Mouse (Mus musculus): ENCODE results near the gene Gpat2. TPM values are rescaled to one million over a fixed set of nuclear protein-coding genes. Genes with fewer than 3 reads are reported as not detected.

The Gpat2 gene
- polyA plus RNA-seq, 1 experiment = 0.07 TPM

GRCm38 (mm10) chr2:127444055-127444789 lies 19.2 kb downstream of the Gpat2 start, which contains the start of gene Fahd2a:
Fahd2a (minus strand) TSS chr2:127444565.
- TF ChIP-seq POLR2A (IDR thresholded peaks at IDR 0.05; ENCODE audit: borderline replicate concordance, extremely low read depth, insufficient read depth, insufficient read length, poor library complexity, severe bottlenecking) (peak; percentile 38; the same call in 1 of the 2 replicates), CTCF (IDR thresholded peaks at IDR 0.05; ENCODE audit: borderline replicate concordance, extremely low read depth, insufficient read depth, insufficient read length) (no peak)
- peak; percentile 97 for DNase-seq (ENCODE audit: low read depth)

GRCm38 (mm10) chr2:127446847-127447246 lies 21.8 kb downstream of the Gpat2 start:
- no peak for DNase-seq (ENCODE audit: low read depth)
- TF ChIP-seq CTCF (IDR thresholded peaks at IDR 0.05; ENCODE audit: borderline replicate concordance, extremely low read depth, insufficient read depth, insufficient read length) = no peak
- no peak for TF ChIP-seq POLR2A (IDR thresholded peaks at IDR 0.05; ENCODE audit: borderline replicate concordance, extremely low read depth, insufficient read depth, insufficient read length, poor library complexity, severe bottlenecking)

- TF ChIP-seq CTCF (IDR thresholded peaks at IDR 0.05; ENCODE audit: borderline replicate concordance, extremely low read depth, insufficient read depth, insufficient read length) (no peak), POLR2A (IDR thresholded peaks at IDR 0.05; ENCODE audit: borderline replicate concordance, extremely low read depth, insufficient read depth, insufficient read length, poor library complexity, severe bottlenecking) (no peak)
- DNase-seq (ENCODE audit: low read depth) = no peak
Observed at GRCm38 (mm10) chr2:127449691-127450090, 24.7 kb downstream of the Gpat2 start.

GRCm38 (mm10) chr2:127451748-127452147 lies 26.7 kb downstream of the Gpat2 start:
- no peak for DNase-seq (ENCODE audit: low read depth)
- TF ChIP-seq CTCF (IDR thresholded peaks at IDR 0.05; ENCODE audit: borderline replicate concordance, extremely low read depth, insufficient read depth, insufficient read length) = no peak
- TF ChIP-seq POLR2A (IDR thresholded peaks at IDR 0.05; ENCODE audit: borderline replicate concordance, extremely low read depth, insufficient read depth, insufficient read length, poor library complexity, severe bottlenecking) = no peak

- no peak for DNase-seq (ENCODE audit: low read depth)
- TF ChIP-seq CTCF (IDR thresholded peaks at IDR 0.05; ENCODE audit: borderline replicate concordance, extremely low read depth, insufficient read depth, insufficient read length) = no peak
- no peak for TF ChIP-seq POLR2A (IDR thresholded peaks at IDR 0.05; ENCODE audit: borderline replicate concordance, extremely low read depth, insufficient read depth, insufficient read length, poor library complexity, severe bottlenecking)
Observed at GRCm38 (mm10) chr2:127453141-127453540, 28.1 kb downstream of the Gpat2 start.

- DNase-seq (ENCODE audit: low read depth) = peak; percentile 64
- TF ChIP-seq CTCF (IDR thresholded peaks at IDR 0.05; ENCODE audit: borderline replicate concordance, extremely low read depth, insufficient read depth, insufficient read length) (peak; percentile 89), POLR2A (IDR thresholded peaks at IDR 0.05; ENCODE audit: borderline replicate concordance, extremely low read depth, insufficient read depth, insufficient read length, poor library complexity, severe bottlenecking) (no peak)
Observed at GRCm38 (mm10) chr2:127453764-127454163, 28.8 kb downstream of the Gpat2 start.

GRCm38 (mm10) chr2:127459341-127459740 lies 34.3 kb downstream of the Gpat2 start:
- no peak for DNase-seq (ENCODE audit: low read depth)
- TF ChIP-seq POLR2A (IDR thresholded peaks at IDR 0.05; ENCODE audit: borderline replicate concordance, extremely low read depth, insufficient read depth, insufficient read length, poor library complexity, severe bottlenecking) = no peak
- TF ChIP-seq CTCF (IDR thresholded peaks at IDR 0.05; ENCODE audit: borderline replicate concordance, extremely low read depth, insufficient read depth, insufficient read length) = no peak

- TF ChIP-seq CTCF (IDR thresholded peaks at IDR 0.05; ENCODE audit: borderline replicate concordance, extremely low read depth, insufficient read depth, insufficient read length) = no peak
- TF ChIP-seq POLR2A (IDR thresholded peaks at IDR 0.05; ENCODE audit: borderline replicate concordance, extremely low read depth, insufficient read depth, insufficient read length, poor library complexity, severe bottlenecking) = no peak
- no peak for DNase-seq (ENCODE audit: low read depth)
Observed at GRCm38 (mm10) chr2:127461351-127461750, 36.4 kb downstream of the Gpat2 start.

GRCm38 (mm10) chr2:127462314-127462713 lies 37.3 kb downstream of the Gpat2 start:
- TF ChIP-seq POLR2A (IDR thresholded peaks at IDR 0.05; ENCODE audit: borderline replicate concordance, extremely low read depth, insufficient read depth, insufficient read length, poor library complexity, severe bottlenecking) (no peak), CTCF (IDR thresholded peaks at IDR 0.05; ENCODE audit: borderline replicate concordance, extremely low read depth, insufficient read depth, insufficient read length) (peak; percentile 88)
- peak; percentile 75 for DNase-seq (ENCODE audit: low read depth)

- DNase-seq (ENCODE audit: low read depth) = no peak
- TF ChIP-seq CTCF (IDR thresholded peaks at IDR 0.05; ENCODE audit: borderline replicate concordance, extremely low read depth, insufficient read depth, insufficient read length) (no peak), POLR2A (IDR thresholded peaks at IDR 0.05; ENCODE audit: borderline replicate concordance, extremely low read depth, insufficient read depth, insufficient read length, poor library complexity, severe bottlenecking) (no peak)
Observed at GRCm38 (mm10) chr2:127470183-127470582, 45.2 kb downstream of the Gpat2 start.

- TF ChIP-seq POLR2A (IDR thresholded peaks at IDR 0.05; ENCODE audit: borderline replicate concordance, extremely low read depth, insufficient read depth, insufficient read length, poor library complexity, severe bottlenecking) (no peak), CTCF (IDR thresholded peaks at IDR 0.05; ENCODE audit: borderline replicate concordance, extremely low read depth, insufficient read depth, insufficient read length) (no peak)
Observed at GRCm38 (mm10) chr2:127470661-127471060, 45.7 kb downstream of the Gpat2 start.

GRCm38 (mm10) chr2:127471281-127471680 lies 46.3 kb downstream of the Gpat2 start:
- TF ChIP-seq CTCF (IDR thresholded peaks at IDR 0.05; ENCODE audit: borderline replicate concordance, extremely low read depth, insufficient read depth, insufficient read length) = no peak
- no peak for TF ChIP-seq POLR2A (IDR thresholded peaks at IDR 0.05; ENCODE audit: borderline replicate concordance, extremely low read depth, insufficient read depth, insufficient read length, poor library complexity, severe bottlenecking)
- no peak for DNase-seq (ENCODE audit: low read depth)

More at GRCm38 (mm10) chr2:127470661-127471060, 45.7 kb downstream of the Gpat2 start:
- no peak for DNase-seq (ENCODE audit: low read depth)

Data from brain, embryonic 14.5 days (tissue).